Mouse (Mus musculus): ENCODE results near the gene 4930447F04Rik.

4930447F04Rik gene

DNA sequence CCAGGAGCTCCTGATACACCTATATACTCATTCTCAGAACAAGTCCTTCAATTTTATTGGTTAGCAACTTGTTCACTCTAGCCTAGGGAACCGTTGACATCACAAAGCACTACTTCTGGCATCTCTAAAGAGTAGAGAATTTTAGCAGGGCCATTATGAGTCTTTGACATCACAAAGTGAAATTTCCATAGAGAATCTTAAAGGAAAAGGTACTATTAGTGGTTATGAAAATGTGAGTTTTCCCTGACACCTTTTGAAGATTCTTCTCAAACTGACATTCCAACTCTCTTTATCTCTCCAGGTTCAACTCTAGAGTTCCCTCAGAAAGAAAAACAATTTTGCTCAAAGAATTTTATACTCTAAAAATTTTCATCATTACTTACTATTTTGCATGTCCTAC, at the start of gene 4930447F04Rik:
Gene 4930447F04Rik (minus strand): TSS at position 101 of the 400 bp plus-strand sequence.
- no peak for DNase-seq

All from cerebellum, adult 8-10 months (tissue).